Mouse (Mus musculus) forebrain, postnatal 0 days (tissue): ENCODE results near the gene Neurl2. TPM values are rescaled to one million over a fixed set of nuclear protein-coding genes. Genes with fewer than 3 reads are reported as not detected.
A peak's percentile ranks its signal among the peaks of the same experiment; 100 is the strongest.
"Not testable (repeated sequence)": the region's sequence is repeated elsewhere in the genome, so short reads cannot be mapped to it uniquely, and the experiment has no call there.

ENCODE experiments used
- ATAC-seq: fragments of 200-750 bp; cut with Nextera tagmentation; 2 replicates; pipeline ENCODE4 v1.8.0; 2017; ENCODE audit warnings: mild to moderate bottlenecking, moderate library complexity
- DNase-seq: peaks from one replicate; pipeline ENCODE4 v3.0.0-alpha.2; 2015
- H3K27ac ChIP-seq: fragments of 300-500 bp; sonication (generic); 2 replicates; pipeline ENCODE4 v1.5.1; 2014; ENCODE audit warnings: low read depth, mild to moderate bottlenecking, antibody characterized with exemption, low read length, moderate library complexity, mixed read lengths
- H3K27me3 ChIP-seq: fragments of 300-500 bp; sonication (generic); 2 replicates; pipeline ENCODE4 v1.6.1; 2014; ENCODE audit warnings: mild to moderate bottlenecking, low read length, mixed read lengths; ENCODE audit not compliant: insufficient read depth
- H3K36me3 ChIP-seq: fragments of 300-500 bp; sonication (generic); 2 replicates; pipeline ENCODE4 v1.6.1; 2014; ENCODE audit warnings: mild to moderate bottlenecking, moderate library complexity; ENCODE audit not compliant: insufficient read depth
- H3K4me1 ChIP-seq: fragments of 300-500 bp; sonication (generic); 2 replicates; pipeline ENCODE4 v1.6.1; 2014; ENCODE audit warnings: antibody characterized with exemption; ENCODE audit not compliant: insufficient read depth
- H3K4me2 ChIP-seq: fragments of 300-500 bp; sonication (generic); 2 replicates; pipeline ENCODE4 v1.6.1; 2014; ENCODE audit warnings: low read depth, mild to moderate bottlenecking, moderate library complexity
- H3K4me3 ChIP-seq: fragments of 300-500 bp; sonication (generic); 2 replicates; pipeline ENCODE4 v1.5.1; 2014; ENCODE audit warnings: low read depth, low read length, mixed read lengths
- H3K9ac ChIP-seq: fragments of 300-500 bp; sonication (generic); 2 replicates; pipeline ENCODE4 v1.6.1; 2014; ENCODE audit warnings: mild to moderate bottlenecking
- H3K9me3 ChIP-seq: fragments of 300-500 bp; sonication (generic); 2 replicates; pipeline ENCODE4 v1.6.1; 2016; ENCODE audit warnings: low read length
- CTCF ChIP-seq: sonication (generic); IDR thresholded peaks from 2 replicates; pipeline ENCODE4 v1.5.1; 2016; ENCODE audit warnings: antibody characterized with exemption, control low read depth, low read depth
- WGBS: fragments of 180-500 bp; shearing (Covaris S2); extraction: QIAGEN DNeasy Blood & Tissue Kit; methylation state at CpG from one replicate; pipeline ENCODE4 v1.1.7; 2014; 5-methylcytosine and 5-hydroxymethylcytosine counted together
- polyA plus RNA-seq: library from polyadenylated mRNA; unstranded; fragments of >200 nt; fragmentation: Nextera tagmentation; extraction: Ambion mirVana; gene quantifications from 2 replicates; pipeline ENCODE4 v1.2.1, GENCODE M21; 2015
- total RNA-seq: library from RNA; depleted of rRNA; stranded (reverse); fragments of >200 nt; gene quantifications from 2 replicates; pipeline ENCODE4 v1.2.3, GENCODE M21; 2014

Gene Neurl2
- total and polyA plus RNA-seq, 2 experiments from 2014 or later: 4.7 to 5.4 TPM

GRCm38 (mm10) chr2:164856309-164857100 lies 23.2 kb upstream of the Neurl2 start:
- 2% methylated on average over 42 of the region's 42 CpGs for WGBS
- Histone ChIP-seq H3K27me3 (peaks cover 21% of the 10 kb centered on the region), H3K36me3 (no peaks in the 10 kb centered on the region), H3K4me1 (0 out of 2 replicates have a peak, but pooled peaks cover 14% of the 10 kb centered on the region), H3K4me2 (peak overlapping the region; percentile 81), H3K27ac (no peak overlapping the region), H3K9me3 (no peaks in the 10 kb centered on the region), H3K4me3 (peak overlapping the region; percentile 38), H3K9ac (peak overlapping the region; percentile 40; the same call in 1 of the 2 replicates)
- no peak for TF ChIP-seq CTCF
- ATAC-seq (peak; percentile 24; the same call in 1 of the 2 replicates), DNase-seq (no peak)

- H3K27me3 ChIP-seq: peaks cover 21% of the 10 kb centered on the region
- WGBS: 73% methylated on average over 5 of the region's 5 CpGs
- H3K4me1 ChIP-seq: 0 out of 2 replicates have a peak, but pooled peaks cover 14% of the 10 kb centered on the region
- not testable (repeated sequence) for H3K27ac ChIP-seq, DNase-seq, H3K36me3 ChIP-seq, H3K9me3 ChIP-seq, H3K4me3 ChIP-seq, ATAC-seq, H3K9ac ChIP-seq
- 0 out of 2 replicates have a peak overlapping the region, but pooled peaks have one; percentile 81 for H3K4me2 ChIP-seq
Observed at GRCm38 (mm10) chr2:164855572-164855971, 22.3 kb upstream of the Neurl2 start.

- ATAC-seq: no peak
- Histone ChIP-seq H3K27ac (no peak overlapping the region), H3K36me3 (no peaks in the 10 kb centered on the region), H3K4me1 (no peaks in the 10 kb centered on the region), H3K9ac (no peak overlapping the region), H3K27me3 (no peaks in the 10 kb centered on the region; the same call in 1 of the 2 replicates), H3K4me3 (no peak overlapping the region), H3K9me3 (no peaks in the 10 kb centered on the region), H3K4me2 (no peak overlapping the region)
- TF ChIP-seq CTCF: no peak
- WGBS: 85% methylated on average over 8 of the region's 8 CpGs
- no peak for DNase-seq
Observed at GRCm38 (mm10) chr2:164850061-164850460, 16.8 kb upstream of the Neurl2 start.

- DNase-seq (no peak), ATAC-seq (no peak)
- TF ChIP-seq CTCF: peak; percentile 49; the same call in 1 of the 2 replicates
- H3K4me3 ChIP-seq: no peak overlapping the region
- WGBS: 59% methylated on average over 3 of the region's 3 CpGs
- no peak overlapping the region for H3K4me2 ChIP-seq
- H3K36me3 ChIP-seq: no peaks in the 10 kb centered on the region
- H3K27ac ChIP-seq: no peak overlapping the region
- H3K9me3 ChIP-seq: no peaks in the 10 kb centered on the region
- H3K9ac ChIP-seq: no peak overlapping the region
- no peaks in the 10 kb centered on the region for H3K27me3 ChIP-seq
- no peaks in the 10 kb centered on the region for H3K4me1 ChIP-seq
Observed at GRCm38 (mm10) chr2:164845782-164846181, 12.5 kb upstream of the Neurl2 start.

GRCm38 (mm10) chr2:164835164-164835563 lies 1.9 kb upstream of the Neurl2 start:
- Histone ChIP-seq H3K27ac (no peak overlapping the region), H3K4me1 (peaks cover 11% of the 10 kb centered on the region; the same call in 1 of the 2 replicates), H3K4me3 (no peak overlapping the region), H3K36me3 (peaks cover 34% of the 10 kb centered on the region), H3K27me3 (no peaks in the 10 kb centered on the region), H3K9me3 (no peaks in the 10 kb centered on the region), H3K4me2 (no peak overlapping the region), H3K9ac (no peak overlapping the region)
- DNase-seq (no peak), ATAC-seq (no peak)
- TF ChIP-seq CTCF: no peak
- 97% methylated on average over 4 of the region's 4 CpGs for WGBS

GRCm38 (mm10) chr2:164834531-164834930 lies 1.3 kb upstream of the Neurl2 start:
- no peaks in the 10 kb centered on the region for H3K9me3 ChIP-seq
- no peak for DNase-seq
- peak overlapping the region; percentile 98 for H3K4me2 ChIP-seq
- peaks cover 28% of the 10 kb centered on the region for H3K36me3 ChIP-seq
- H3K4me3 ChIP-seq: peak overlapping the region; percentile 64
- no peak overlapping the region for H3K27ac ChIP-seq
- TF ChIP-seq CTCF: peak; percentile 11; the same call in 1 of the 2 replicates
- peaks cover 11% of the 10 kb centered on the region; the same call in 1 of the 2 replicates for H3K4me1 ChIP-seq
- ATAC-seq: no peak
- peak overlapping the region; percentile 70 for H3K9ac ChIP-seq
- WGBS: 46% methylated on average over 8 of the region's 8 CpGs
- H3K27me3 ChIP-seq: no peaks in the 10 kb centered on the region

- 1% methylated on average over 35 of the region's 35 CpGs for WGBS
- peak within 1 kb of the TSS; percentile 70 for H3K9ac ChIP-seq
Observed at GRCm38 (mm10) chr2:164832748-164833301, 431 bp downstream of the Neurl2 start, which contains the start of gene Ctsa. Gene Ctsa (plus strand): TSS chr2:164832873.

More at GRCm38 (mm10) chr2:164832748-164833301, 431 bp downstream of the Neurl2 start, which contains the start of gene Ctsa:
- H3K4me3 ChIP-seq: peak within 1 kb of the TSS; percentile 64
- no peaks in the 10 kb centered on the region for H3K27me3 ChIP-seq
- H3K4me1 ChIP-seq: peaks cover 11% of the 10 kb centered on the region; the same call in 1 of the 2 replicates
- H3K27ac ChIP-seq: peak within 1 kb of the TSS; percentile 87
- peaks cover 17% of the 10 kb centered on the region for H3K36me3 ChIP-seq
- ATAC-seq (peak; percentile 92), DNase-seq (peak; percentile 85)
- peak within 1 kb of the TSS; percentile 98 for H3K4me2 ChIP-seq
- no peaks in the 10 kb centered on the region for H3K9me3 ChIP-seq
- peak; percentile 79 for TF ChIP-seq CTCF
